Mouse (Mus musculus) hindbrain, postnatal 0 days (tissue): ENCODE measurements around the gene Pcmt1. TPM values are rescaled to one million over a fixed set of nuclear protein-coding genes. Genes with fewer than 3 reads are reported as not detected.

Experiments used
- ATAC-seq: fragments of 200-750 bp; cut with Nextera tagmentation; 2 replicates; pipeline ENCODE4 v1.8.0; 2017; ENCODE audit warnings: mild to moderate bottlenecking, moderate TSS enrichment, moderate library complexity
- DNase-seq: peaks from one replicate; pipeline ENCODE4 v3.0.0-alpha.2; 2015; ENCODE audit warnings: low spot score
- H3K27ac ChIP-seq: fragments of 300-500 bp; sonication (generic); 2 replicates; pipeline ENCODE4 v1.5.1; 2014; ENCODE audit warnings: mild to moderate bottlenecking
- H3K27me3 ChIP-seq: fragments of 300-500 bp; sonication (generic); 2 replicates; pipeline ENCODE4 v1.6.1; 2014; ENCODE audit warnings: low read length, mixed read lengths; ENCODE audit not compliant: insufficient read depth
- H3K36me3 ChIP-seq: fragments of 300-500 bp; sonication (generic); 2 replicates; pipeline ENCODE4 v1.6.1; 2014; ENCODE audit warnings: low read length, mixed read lengths; ENCODE audit not compliant: insufficient read depth
- H3K4me1 ChIP-seq: fragments of 300-500 bp; sonication (generic); 2 replicates; pipeline ENCODE4 v1.6.1; 2014; ENCODE audit warnings: antibody characterized with exemption, low read length, mixed read lengths; ENCODE audit not compliant: insufficient read depth
- H3K4me2 ChIP-seq: fragments of 300-500 bp; sonication (generic); 2 replicates; pipeline ENCODE4 v1.6.1; 2014; ENCODE audit warnings: low read depth, mild to moderate bottlenecking, low read length, moderate library complexity, mixed read lengths
- H3K4me3 ChIP-seq: fragments of 300-500 bp; sonication (generic); 2 replicates; pipeline ENCODE4 v1.5.1; 2014; ENCODE audit warnings: low read length
- H3K9ac ChIP-seq: fragments of 300-500 bp; sonication (generic); replicated peaks from 2 replicates; pipeline ENCODE4 v1.6.1; 2014; ENCODE audit warnings: mild to moderate bottlenecking, low read length, moderate library complexity, mixed read lengths
- H3K9me3 ChIP-seq: fragments of 300-500 bp; sonication (generic); 2 replicates; pipeline ENCODE4 v1.6.1; 2016; ENCODE audit warnings: low read length, mixed read lengths
- CTCF ChIP-seq: IDR thresholded peaks from 2 replicates; pipeline ENCODE4 v1.5.1; 2016; ENCODE audit warnings: antibody characterized with exemption, control low read depth, low read depth
- WGBS: fragments of 180-500 bp; shearing (Covaris S2); extraction: QIAGEN DNeasy Blood & Tissue Kit; methylation state at CpG from one replicate; pipeline ENCODE4 v1.1.7; 2014; 5-methylcytosine and 5-hydroxymethylcytosine counted together
- polyA plus RNA-seq: library from polyadenylated mRNA; unstranded; fragments of >200 nt; fragmentation: Nextera tagmentation; extraction: Ambion mirVana; gene quantifications from 2 replicates; pipeline ENCODE4 v1.2.1, GENCODE M21; 2015
- total RNA-seq: library from RNA; depleted of rRNA; stranded (reverse); fragments of >200 nt; gene quantifications from 2 replicates; pipeline ENCODE4 v1.2.3, GENCODE M21; 2014

The Pcmt1 gene
- total and polyA plus RNA-seq, 2 experiments from 2014 or later, result 65.7 to 202 TPM

- ATAC-seq (no peak), DNase-seq (no peak)
- TF ChIP-seq CTCF, result no peak
- H3K9ac ChIP-seq, result no peak overlapping the region
- H3K4me1 ChIP-seq, result no peaks in the 10 kb centered on the region
- no peak overlapping the region for H3K4me2 ChIP-seq
- H3K27ac ChIP-seq, result no peak overlapping the region
- no peaks in the 10 kb centered on the region for H3K27me3 ChIP-seq
- no peak overlapping the region for H3K4me3 ChIP-seq
- no peaks in the 10 kb centered on the region; the same call in 1 of the 2 replicates for H3K36me3 ChIP-seq
- peaks cover 4% of the 10 kb centered on the region for H3K9me3 ChIP-seq
- WGBS, result 63% methylated on average over 6 of the region's 6 CpGs
Measured at GRCm38 (mm10) chr10:7611647-7612046, 69.3 kb downstream of the Pcmt1 start.

- WGBS, result 92% methylated on average over 17 of the region's 17 CpGs
- H3K36me3 ChIP-seq, result no peaks in the 10 kb centered on the region; the same call in 1 of the 2 replicates
- no peaks in the 10 kb centered on the region for H3K9me3 ChIP-seq
- no peak overlapping the region for H3K27ac ChIP-seq
- no peaks in the 10 kb centered on the region for H3K4me1 ChIP-seq
- no peaks in the 10 kb centered on the region for H3K27me3 ChIP-seq
- H3K9ac ChIP-seq, result no peak overlapping the region
- no peak for TF ChIP-seq CTCF
- no peak for ATAC-seq
- no peak overlapping the region for H3K4me2 ChIP-seq
- H3K4me3 ChIP-seq, result no peak overlapping the region
- DNase-seq, result no peak
Measured at GRCm38 (mm10) chr10:7608611-7609010, 72.3 kb downstream of the Pcmt1 start.

- Histone ChIP-seq H3K4me3 (no peak overlapping the region), H3K9me3 (no peaks in the 10 kb centered on the region), H3K36me3 (no peaks in the 10 kb centered on the region; the same call in 1 of the 2 replicates), H3K4me2 (no peak overlapping the region), H3K4me1 (no peaks in the 10 kb centered on the region), H3K27me3 (no peaks in the 10 kb centered on the region), H3K27ac (no peak overlapping the region), H3K9ac (no peak overlapping the region)
- no peak for ATAC-seq
- DNase-seq, result no peak
- 91% methylated on average over 2 of the region's 2 CpGs for WGBS
- no peak for TF ChIP-seq CTCF
Measured at GRCm38 (mm10) chr10:7606437-7606836, 74.5 kb downstream of the Pcmt1 start.

DNA sequence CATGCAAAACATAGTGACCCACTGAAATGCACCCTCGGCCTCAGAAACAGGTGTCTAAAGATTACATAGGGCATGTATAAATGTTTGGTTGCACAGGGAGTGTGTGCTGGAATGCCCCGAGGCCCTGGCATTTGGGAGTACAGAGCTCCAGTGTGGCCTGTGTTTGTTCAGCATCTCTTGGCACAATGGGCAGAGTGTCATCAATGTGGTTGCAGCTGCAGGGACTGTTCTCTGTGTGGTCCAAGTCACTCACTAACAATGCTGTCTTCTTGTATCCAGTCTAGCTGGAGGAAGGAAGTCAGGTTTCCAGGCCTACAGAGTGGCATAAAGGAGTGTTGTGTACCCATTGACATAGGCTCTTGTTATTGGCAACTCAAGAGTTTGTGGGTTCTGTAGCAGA lies 75.8 kb downstream of the Pcmt1 start:
- H3K27me3 ChIP-seq, result no peaks in the 10 kb centered on the region
- DNase-seq, result no peak
- no peaks in the 10 kb centered on the region; the same call in 1 of the 2 replicates for H3K36me3 ChIP-seq
- H3K4me2 ChIP-seq, result no peak overlapping the region
- WGBS, result 70% methylated on average over 2 of the region's 2 CpGs
- no peaks in the 10 kb centered on the region for H3K9me3 ChIP-seq
- no peak for TF ChIP-seq CTCF
- H3K9ac ChIP-seq, result no peak overlapping the region
- no peak overlapping the region for H3K4me3 ChIP-seq
- peak; percentile 83 for ATAC-seq
- H3K27ac ChIP-seq, result no peak overlapping the region
- H3K4me1 ChIP-seq, result no peaks in the 10 kb centered on the region

DNA sequence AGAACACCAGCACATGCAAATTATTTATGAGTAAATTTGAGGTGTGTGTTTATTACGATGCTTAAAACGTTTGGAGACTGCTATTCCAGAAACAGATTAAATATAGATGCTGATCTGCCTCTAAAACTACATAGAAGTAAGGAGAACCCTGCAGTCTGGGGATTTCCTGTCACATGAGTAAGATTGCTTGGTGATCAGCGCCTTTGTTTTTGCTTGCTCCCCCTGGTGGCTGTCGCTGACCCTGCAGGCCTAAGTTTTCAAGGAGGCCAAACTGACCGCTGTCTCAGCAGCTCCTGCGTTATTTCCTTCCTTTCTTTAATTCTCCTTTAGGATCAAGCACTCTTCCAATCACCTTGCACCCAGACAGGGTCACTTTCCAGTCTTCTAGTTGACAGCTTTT lies 80.3 kb downstream of the Pcmt1 start:
- WGBS, result 18% methylated on average over 6 of the region's 6 CpGs
- Histone ChIP-seq H3K9me3 (no peaks in the 10 kb centered on the region), H3K27me3 (no peaks in the 10 kb centered on the region), H3K27ac (no peak overlapping the region), H3K4me3 (no peak overlapping the region), H3K4me1 (no peaks in the 10 kb centered on the region), H3K4me2 (no peak overlapping the region), H3K36me3 (no peaks in the 10 kb centered on the region), H3K9ac (no peak overlapping the region)
- 0 out of 2 replicates have a peak, but pooled peaks have one; percentile 42 for ATAC-seq
- peak; percentile 89 for TF ChIP-seq CTCF
- peak; percentile 83 for DNase-seq

DNA sequence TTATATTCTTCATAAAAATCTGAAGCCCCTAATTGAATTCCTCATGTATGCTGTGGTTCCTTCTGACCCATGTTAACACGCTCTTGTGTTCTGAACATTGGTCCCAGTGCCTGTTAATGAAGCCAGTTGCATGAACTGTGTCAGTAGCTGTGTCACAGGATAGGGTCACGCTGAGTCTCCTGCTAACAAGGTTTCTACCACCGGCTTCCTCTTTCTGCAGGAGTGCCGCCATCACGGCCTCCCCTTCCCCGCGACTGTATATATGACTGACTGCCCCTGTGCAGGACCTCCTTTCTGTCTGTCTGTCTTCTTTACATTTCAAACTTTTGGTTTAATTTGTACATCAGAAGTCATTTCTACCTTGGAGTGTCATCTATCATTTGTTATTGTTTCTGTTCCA lies 82.8 kb downstream of the Pcmt1 start:
- no peak for ATAC-seq
- H3K4me2 ChIP-seq, result no peak overlapping the region
- TF ChIP-seq CTCF, result no peak
- no peaks in the 10 kb centered on the region for H3K9me3 ChIP-seq
- no peaks in the 10 kb centered on the region for H3K27me3 ChIP-seq
- H3K4me1 ChIP-seq, result no peaks in the 10 kb centered on the region
- H3K36me3 ChIP-seq, result no peaks in the 10 kb centered on the region
- H3K4me3 ChIP-seq, result no peak overlapping the region
- no peak overlapping the region for H3K27ac ChIP-seq
- H3K9ac ChIP-seq, result no peak overlapping the region
- DNase-seq, result no peak
- WGBS, result 90% methylated on average over 7 of the region's 7 CpGs

GRCm38 (mm10) chr10:7596251-7596650 lies 84.7 kb downstream of the Pcmt1 start:
- ATAC-seq (no peak), DNase-seq (peak; percentile 28)
- Histone ChIP-seq H3K27me3 (no peaks in the 10 kb centered on the region), H3K4me3 (no peak overlapping the region), H3K4me1 (peaks cover 10% of the 10 kb centered on the region), H3K4me2 (no peak overlapping the region), H3K9ac (no peak overlapping the region), H3K27ac (no peak overlapping the region), H3K36me3 (no peaks in the 10 kb centered on the region), H3K9me3 (no peaks in the 10 kb centered on the region)
- no peak for TF ChIP-seq CTCF
- WGBS, result 50% methylated on average over 1 of the region's 1 CpGs
